Mouse (Mus musculus) MEL (cell line): ENCODE data around the gene Cdk14.

ENCODE experiments used
- CTCF ChIP-seq, 3 experiments: IDR thresholded peaks in 2 of 3; conservative IDR thresholded peaks in 1 of 3; 2 replicates each; pipeline ENCODE4 v1.5.1; 2011 to 2012; ENCODE audit warnings: low read length in 3 of 3, low read depth in 2 of 3, mild to moderate bottlenecking in 2 of 3, improper control_type of control experiment in 1 of 3, inconsistent platforms in 1 of 3, mixed read lengths in 1 of 3, moderate library complexity in 1 of 3; ENCODE audit not compliant: control insufficient read depth in 1 of 3, insufficient read depth in 1 of 3, poor library complexity in 1 of 3, severe bottlenecking in 1 of 3
- ELF1 ChIP-seq: IDR thresholded peaks from 2 replicates; pipeline ENCODE4 v1.6.1; 2014; ENCODE audit warnings: low read depth, mild to moderate bottlenecking, inconsistent platforms, low read length, improper control_type of control experiment, moderate library complexity
- ETS1 ChIP-seq: IDR thresholded peaks from 2 replicates; pipeline ENCODE4 v1.6.1; 2012; ENCODE audit warnings: low read depth, mild to moderate bottlenecking, inconsistent platforms, low read length, improper control_type of control experiment, moderate library complexity
- GATA1 ChIP-seq: IDR thresholded peaks from 2 replicates; pipeline ENCODE4 v1.6.1; 2011; ENCODE audit warnings: low read depth, low read length, improper control_type of control experiment
- HCFC1 ChIP-seq: IDR thresholded peaks from 2 replicates; pipeline ENCODE4 v1.6.1; 2012; ENCODE audit warnings: low read depth, mild to moderate bottlenecking, inconsistent platforms, low read length, improper control_type of control experiment, moderate library complexity
- MAX ChIP-seq: IDR thresholded peaks from 2 replicates; pipeline ENCODE4 v1.6.1; 2011; ENCODE audit warnings: low read length, improper control_type of control experiment
- MYB ChIP-seq: IDR thresholded peaks from 2 replicates; pipeline ENCODE4 v1.6.1; 2011; ENCODE audit warnings: mild to moderate bottlenecking, low read depth, low read length, improper control_type of control experiment
- NRF1 ChIP-seq: IDR thresholded peaks from 2 replicates; pipeline ENCODE4 v1.6.1; 2014; ENCODE audit warnings: low read depth, mild to moderate bottlenecking, inconsistent platforms, low read length, improper control_type of control experiment, moderate library complexity; ENCODE audit not compliant: poor library complexity, insufficient read depth, severe bottlenecking
- POLR2A ChIP-seq, 2 experiments: IDR thresholded peaks; 2 replicates each; pipeline ENCODE4 v1.6.1; 2011 to 2012; ENCODE audit warnings: low read length in 2 of 2, mild to moderate bottlenecking in 2 of 2, control low read depth in 1 of 2, improper control_type of control experiment in 1 of 2, low read depth in 1 of 2, moderate library complexity in 1 of 2; ENCODE audit not compliant: control insufficient read depth in 1 of 2, insufficient read depth in 1 of 2, poor library complexity in 1 of 2
- POLR2AphosphoS2 ChIP-seq: IDR thresholded peaks from 2 replicates; pipeline ENCODE4 v1.6.1; 2011; ENCODE audit warnings: low read length, improper control_type of control experiment
- TCF12 ChIP-seq: IDR thresholded peaks from 2 replicates; pipeline ENCODE4 v1.6.1; 2014; ENCODE audit warnings: low read depth, mild to moderate bottlenecking, inconsistent platforms, low read length, improper control_type of control experiment, moderate library complexity
- ZKSCAN1 ChIP-seq: IDR thresholded peaks from 2 replicates; pipeline ENCODE4 v1.6.1; 2012; ENCODE audit warnings: low read depth, mild to moderate bottlenecking, inconsistent platforms, low read length, improper control_type of control experiment, moderate library complexity

DNA sequence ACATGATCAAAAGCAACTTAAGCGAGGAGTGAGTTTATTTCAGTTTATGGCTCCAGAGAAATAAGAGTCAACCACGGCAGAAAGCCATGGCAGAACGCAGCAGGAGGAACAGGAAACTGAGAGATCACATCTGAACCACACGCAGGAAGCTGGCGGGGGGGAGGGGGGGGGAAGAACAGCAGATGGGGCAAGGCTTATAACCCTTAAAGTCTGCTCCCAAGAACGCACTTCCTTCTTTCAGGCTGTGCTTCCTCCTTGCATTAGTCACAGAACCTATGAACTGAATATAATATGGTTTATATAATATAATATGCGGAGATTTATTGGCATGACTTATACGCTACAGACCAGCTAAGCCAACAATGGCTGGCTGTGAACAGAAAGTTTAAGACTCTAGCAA is 86.2 kb downstream of the Cdk14 start:
- TF ChIP-seq HCFC1: no peak
- no peak for TF ChIP-seq MAX
- TF ChIP-seq MYB: no peak
- no peak for TF ChIP-seq POLR2A (IDR thresholded peaks at IDR 0.05; ENCODE audit: control insufficient read depth in 1 of 2, insufficient read depth in 1 of 2, low read depth in 1 of 2, low read length in 2 of 2, poor library complexity in 1 of 2)
- no peak for TF ChIP-seq ETS1
- no peak for TF ChIP-seq CTCF (IDR thresholded peaks at IDR 0.05 in 2 of 3, conservative IDR thresholded peaks at IDR 0.05 in 1 of 3; ENCODE audit: control insufficient read depth in 1 of 3, insufficient read depth in 1 of 3, low read depth in 2 of 3, low read length in 3 of 3, poor library complexity in 1 of 3, severe bottlenecking in 1 of 3)
- no peak for TF ChIP-seq ELF1
- TF ChIP-seq GATA1: no peak
- TF ChIP-seq ZKSCAN1: no peak
- no peak for TF ChIP-seq POLR2AphosphoS2
- no peak for TF ChIP-seq TCF12
- no peak for TF ChIP-seq NRF1
